12 mouse cellular contexts compared by ENCODE assay signal in the genomic region with DNA sequence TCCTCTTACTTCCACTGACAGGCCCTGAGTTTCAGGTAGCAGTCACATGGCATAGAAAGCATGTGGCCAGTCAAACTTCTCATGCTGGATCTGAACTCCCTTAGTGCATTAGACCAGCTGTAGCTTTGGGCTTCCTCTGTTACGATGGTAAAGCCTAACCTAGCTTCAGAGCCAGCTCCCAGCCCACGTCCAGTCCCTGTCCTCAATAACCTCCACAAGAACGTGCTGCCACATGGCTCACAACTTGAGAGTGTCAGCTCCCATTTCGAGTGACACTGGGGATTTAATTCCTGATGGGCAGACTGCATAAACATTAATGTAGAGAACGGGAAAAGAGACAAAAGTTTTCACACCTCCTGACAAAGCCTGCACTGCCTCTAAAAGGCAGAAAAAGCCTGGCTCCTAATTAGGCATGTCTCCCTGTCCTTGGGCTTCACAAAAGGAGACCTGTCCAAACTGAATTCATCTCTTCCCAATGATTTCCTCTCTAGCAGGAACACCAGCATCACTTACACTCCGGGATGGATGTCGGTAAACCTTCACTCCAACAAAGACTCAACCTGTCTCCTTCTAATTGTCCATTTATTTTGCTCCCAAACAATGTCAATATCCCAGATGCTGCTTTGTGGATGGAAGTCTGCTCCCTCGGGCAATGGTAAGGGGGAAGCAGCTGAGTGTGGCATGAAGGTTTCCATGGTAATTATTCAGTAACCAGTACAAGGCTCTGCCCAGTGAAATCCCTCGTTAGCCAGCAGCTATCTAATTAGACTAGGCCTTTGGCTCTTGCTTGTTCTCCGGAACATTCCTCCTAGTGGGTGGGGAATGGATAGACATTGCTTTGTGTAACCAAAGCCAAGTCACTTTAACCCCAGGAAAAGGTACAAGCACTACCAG.
DNase-seq lines count a peak whose midpoint lies in the region; ATAC-seq and TF ChIP-seq lines count a peak whose summit lies in the region.
"Had no signal": no experiment of that assay in that cellular context is flagged by ENCODE, and none has a peak within 500 bp of the region (broad histone marks: within the 10 kb centered on the region; RNA-seq: fewer than 3 reads in every experiment).

No protein-coding gene starts in this region.

- TF ChIP-seq POLR2A in kidney, adult 2 months (IDR thresholded peaks at IDR 0.05; ENCODE audit: low read depth, low read length): no peak

- H3K4me2 ChIP-seq in midbrain, embryonic 12.5 days (replicated peaks): no peak overlapping the region
- H3K4me2 ChIP-seq in stomach, postnatal 0 days (replicated peaks; ENCODE audit: low read depth): no peak overlapping the region

- peak; percentile 8 for DNase-seq in kidney, adult 2 months
- no peak for DNase-seq in kidney, postnatal 36 days
- peak; percentile 37 for DNase-seq in forebrain, embryonic 10.5 days (ENCODE audit: extremely low spot score, low spot score)
- peak; percentile 8 for DNase-seq in hindbrain, embryonic 10.5 days (ENCODE audit: low spot score)
- no peak for DNase-seq in gastrocnemius, adult 8-10 months (ENCODE audit: low spot score in 2 of 2)
- DNase-seq in adrenal gland, adult 2 months: no peak
- no peak for DNase-seq in stomach, postnatal 0 days (ENCODE audit: low spot score)
- DNase-seq: cerebellum, adult 18-20 months; right cerebral cortex, postnatal 25 days; thymus, postnatal 14 days had no signal

- no peak for TF ChIP-seq EP300 in stomach, postnatal 0 days (optimal IDR thresholded peaks at IDR 0.05)

- no peak for TF ChIP-seq CTCF in kidney, adult 2 months (conservative IDR thresholded peaks at IDR 0.05; ENCODE audit: insufficient read depth, insufficient read length, low read depth, low read length)
- no peak for TF ChIP-seq CTCF in stomach, postnatal 0 days (IDR thresholded peaks at IDR 0.05; ENCODE audit: low read depth)

- no peaks in the 10 kb centered on the region for H3K9me3 ChIP-seq in forebrain, embryonic 10.5 days
- no peaks in the 10 kb centered on the region for H3K9me3 ChIP-seq in hindbrain, embryonic 10.5 days
- H3K9me3 ChIP-seq in midbrain, embryonic 12.5 days: no peaks in the 10 kb centered on the region
- no peaks in the 10 kb centered on the region for H3K9me3 ChIP-seq in stomach, postnatal 0 days (ENCODE audit: control insufficient read depth, low read length)

- H3K27ac ChIP-seq in kidney, adult 2 months (ENCODE audit: insufficient read depth, low read depth, low read length): no peak overlapping the region
- H3K27ac ChIP-seq in forebrain, embryonic 10.5 days: peak overlapping the region; percentile 66
- 0 out of 2 replicates have a peak overlapping the region, but pooled peaks have one; percentile 62 for H3K27ac ChIP-seq in hindbrain, embryonic 10.5 days
- H3K27ac ChIP-seq in midbrain, embryonic 12.5 days (replicated peaks): peak overlapping the region; percentile 66
- no peak overlapping the region for H3K27ac ChIP-seq in stomach, postnatal 0 days (replicated peaks)

- no peaks in the 10 kb centered on the region for H3K27me3 ChIP-seq in kidney, adult 2 months (replicated peaks; ENCODE audit: control insufficient read depth, insufficient read depth, low read length)
- H3K27me3 ChIP-seq in forebrain, embryonic 10.5 days (ENCODE audit: poor library complexity, severe bottlenecking): no peaks in the 10 kb centered on the region; the same call in 1 of the 2 replicates
- no peaks in the 10 kb centered on the region for H3K27me3 ChIP-seq in hindbrain, embryonic 10.5 days (ENCODE audit: insufficient read depth, poor library complexity, severe bottlenecking)
- no peaks in the 10 kb centered on the region for H3K27me3 ChIP-seq in midbrain, embryonic 12.5 days
- H3K27me3 ChIP-seq in stomach, postnatal 0 days (ENCODE audit: control insufficient read depth, insufficient read depth, low read length): no peaks in the 10 kb centered on the region

- no peak overlapping the region for H3K4me3 ChIP-seq in kidney, adult 2 months (ENCODE audit: insufficient read depth, low read depth, low read length)
- H3K4me3 ChIP-seq in forebrain, embryonic 10.5 days: no peak overlapping the region
- H3K4me3 ChIP-seq in hindbrain, embryonic 10.5 days: no peak overlapping the region
- no peak overlapping the region for H3K4me3 ChIP-seq in midbrain, embryonic 12.5 days
- H3K4me3 ChIP-seq in stomach, postnatal 0 days (ENCODE audit: low read depth, low read length): no peak overlapping the region

- 54% methylated on average over 10 of the region's 10 CpGs for WGBS in kidney, adult 2 months
- 36% methylated on average over 10 of the region's 10 CpGs for WGBS in forebrain, embryonic 10.5 days
- WGBS in hindbrain, embryonic 10.5 days: 48% methylated on average over 10 of the region's 10 CpGs
- 50% methylated on average over 10 of the region's 10 CpGs for WGBS in midbrain, embryonic 12.5 days
- WGBS in stomach, postnatal 0 days: 70% methylated on average over 10 of the region's 10 CpGs

- no peak overlapping the region for H3K9ac ChIP-seq in midbrain, embryonic 12.5 days (replicated peaks)
- no peak overlapping the region for H3K9ac ChIP-seq in stomach, postnatal 0 days (ENCODE audit: low read length)

- H3K4me1 ChIP-seq in kidney, adult 2 months (ENCODE audit: control insufficient read depth, insufficient read depth, low read length): no peaks in the 10 kb centered on the region
- H3K4me1 ChIP-seq in forebrain, embryonic 10.5 days: peaks cover 49% of the 10 kb centered on the region
- peaks cover 34% of the 10 kb centered on the region for H3K4me1 ChIP-seq in hindbrain, embryonic 10.5 days (replicated peaks)
- peaks cover 22% of the 10 kb centered on the region; the same call in 1 of the 2 replicates for H3K4me1 ChIP-seq in midbrain, embryonic 12.5 days
- H3K4me1 ChIP-seq in stomach, postnatal 0 days (replicated peaks; ENCODE audit: control insufficient read depth, insufficient read depth): no peaks in the 10 kb centered on the region

- peak; percentile 82 for ATAC-seq in midbrain, embryonic 12.5 days (ENCODE audit: low FRiP score, low read depth)
- no peak for ATAC-seq in stomach, postnatal 0 days (ENCODE audit: low FRiP score, low TSS enrichment)

- H3K36me3 ChIP-seq in kidney, adult 2 months (ENCODE audit: control insufficient read depth, insufficient read depth, low read length): no peaks in the 10 kb centered on the region
- no peaks in the 10 kb centered on the region for H3K36me3 ChIP-seq in forebrain, embryonic 10.5 days (replicated peaks)
- no peaks in the 10 kb centered on the region for H3K36me3 ChIP-seq in hindbrain, embryonic 10.5 days
- no peaks in the 10 kb centered on the region for H3K36me3 ChIP-seq in midbrain, embryonic 12.5 days
- H3K36me3 ChIP-seq in stomach, postnatal 0 days (ENCODE audit: control insufficient read depth, insufficient read depth, low read length): no peaks in the 10 kb centered on the region
- H3K36me3 ChIP-seq: G1E had no signal

Comparison
In these comparisons a context has a peak if more than half of its experiments do, and no peak if none do; other contexts are left out.
1. DNase-seq: peak in kidney, adult 2 months (single experiment), forebrain, embryonic 10.5 days (single experiment) and hindbrain, embryonic 10.5 days (single experiment); none in kidney, postnatal 36 days (0 of 2), gastrocnemius, adult 8-10 months (0 of 2), adrenal gland, adult 2 months (single experiment) and stomach, postnatal 0 days (single experiment).
2. H3K27ac ChIP-seq: peak in forebrain, embryonic 10.5 days (single experiment), hindbrain, embryonic 10.5 days (single experiment) and midbrain, embryonic 12.5 days (single experiment); none in kidney, adult 2 months (single experiment) and stomach, postnatal 0 days (single experiment).